Mouse (Mus musculus): ENCODE measurements around the gene Pcdh9.

DNA sequence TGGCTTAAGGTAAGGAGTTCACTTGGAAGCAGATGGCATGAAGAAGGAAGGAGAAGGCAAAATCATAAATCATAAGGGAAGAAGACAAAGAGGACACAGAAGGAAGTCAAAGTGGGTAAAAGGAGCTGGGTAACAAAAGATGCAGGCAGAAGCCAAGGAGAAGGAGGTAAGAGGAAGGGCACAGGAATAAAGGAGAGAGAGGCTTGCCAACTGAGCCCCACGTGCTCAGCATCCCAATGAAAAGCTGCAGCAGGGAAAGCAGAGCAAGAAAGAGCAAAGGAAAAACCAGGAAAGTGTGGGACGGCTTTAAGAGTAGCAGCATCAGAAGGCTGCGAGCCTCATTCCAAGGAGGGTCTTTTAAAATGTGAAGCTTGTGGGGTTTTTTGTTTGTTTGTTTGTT lies 473.7 kb downstream of the Pcdh9 start:
- TF ChIP-seq POLR2A (IDR thresholded peaks at IDR 0.05; ENCODE audit: insufficient read depth, low read depth, low read length), result no peak
- TF ChIP-seq EP300 (IDR thresholded peaks at IDR 0.05; ENCODE audit: insufficient read depth, low read depth, low read length), result no peak

Data from heart, adult 2 months (tissue).